Mouse (Mus musculus) C2C12 (cell line): ENCODE data around the gene Olfr764-ps1.

Experiments used
- CTCF ChIP-seq: IDR thresholded peaks from one replicate; pipeline ENCODE4 v1.5.1; 2011; ENCODE audit not compliant: control insufficient read depth, insufficient read depth, insufficient read length
- MAX ChIP-seq: IDR thresholded peaks from one replicate; pipeline ENCODE4 v1.6.1; 2011; ENCODE audit warnings: mild to moderate bottlenecking, control low read depth
- MYOD1 ChIP-seq: IDR thresholded peaks from one replicate; pipeline ENCODE4 v1.6.1; 2011; ENCODE audit warnings: low read depth; ENCODE audit not compliant: control insufficient read depth, insufficient read length
- USF1 ChIP-seq: IDR thresholded peaks from one replicate; pipeline ENCODE4 v1.6.1; 2011; ENCODE audit warnings: low read depth, mild to moderate bottlenecking, control low read depth, moderate library complexity

DNA sequence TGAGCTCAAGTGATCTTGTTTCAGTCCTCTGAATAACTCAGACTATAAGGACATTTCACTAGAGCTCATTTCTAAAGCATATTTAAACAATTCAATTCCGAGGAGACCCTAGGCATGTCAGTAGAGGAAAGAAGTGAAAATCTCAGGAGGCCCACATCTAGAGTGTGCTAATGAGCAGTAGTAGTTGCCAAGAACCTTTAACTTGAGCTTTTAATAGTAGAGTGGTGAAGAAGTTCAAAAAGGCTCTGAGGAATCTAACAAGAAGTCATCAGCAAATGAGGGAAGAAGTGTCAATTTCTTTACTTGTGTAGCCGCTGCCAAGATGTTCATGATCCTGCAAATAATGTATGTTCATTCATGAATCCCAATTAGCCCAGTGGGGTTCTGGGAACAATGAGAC, 29.2 kb upstream of the Olfr764-ps1 start, which contains the start of gene Olfr766-ps1:
- TF ChIP-seq CTCF (no peak), USF1 (no peak), MAX (no peak), MYOD1 (no peak)
